Mouse (Mus musculus): Measurements from ENCODE around the gene Mydgf. TPM values are rescaled to one million over a fixed set of nuclear protein-coding genes. Genes with fewer than 3 reads are reported as not detected.

The Mydgf gene
- 77.0 and 78.4 TPM in 2 replicates for polyA plus RNA-seq (2016; fragmentation: Nextera tagmentation; extraction: Ambion mirVana)

- Histone ChIP-seq H3K36me3 (peaks cover 62% of the 10 kb centered on the region), H3K27ac (replicated peaks) (peak within 1 kb of the TSS; percentile 85), H3K9me3 (replicated peaks) (no peaks in the 10 kb centered on the region), H3K4me1 (peaks cover 38% of the 10 kb centered on the region), H3K27me3 (ENCODE audit: low read depth, poor library complexity, severe bottlenecking) (no peaks in the 10 kb centered on the region), H3K4me3 (peak within 1 kb of the TSS; percentile 79)
- WGBS = under 1% methylated on average over 47 of the region's 47 CpGs
- peak; percentile 95 for DNase-seq (ENCODE audit: low spot score)
Observed at GRCm38 (mm10) chr17:56183658-56184103, at the start of gene Mydgf. Mydgf (minus strand) TSS chr17:56183920.

GRCm38 (mm10) chr17:56233389-56233788 lies 49.7 kb upstream of the Mydgf start:
- Histone ChIP-seq H3K4me3 (peak overlapping the region; percentile 35), H3K4me1 (peaks cover 16% of the 10 kb centered on the region)
- 54% methylated on average over 8 of the region's 8 CpGs for WGBS

GRCm38 (mm10) chr17:56229943-56230342 lies 46.2 kb upstream of the Mydgf start:
- no peaks in the 10 kb centered on the region for H3K27me3 ChIP-seq (ENCODE audit: low read depth, poor library complexity, severe bottlenecking)
- 70% methylated on average over 10 of the region's 10 CpGs for WGBS
- H3K36me3 ChIP-seq = no peaks in the 10 kb centered on the region
- H3K27ac ChIP-seq (replicated peaks) = no peak overlapping the region
- peaks cover 12% of the 10 kb centered on the region for H3K4me1 ChIP-seq
- H3K4me3 ChIP-seq = no peak overlapping the region
- no peaks in the 10 kb centered on the region for H3K9me3 ChIP-seq (replicated peaks)
- no peak for DNase-seq (ENCODE audit: low spot score)

More at GRCm38 (mm10) chr17:56233389-56233788, 49.7 kb upstream of the Mydgf start:
- no peaks in the 10 kb centered on the region for H3K27me3 ChIP-seq (ENCODE audit: low read depth, poor library complexity, severe bottlenecking)
- no peaks in the 10 kb centered on the region for H3K9me3 ChIP-seq (replicated peaks)
- H3K36me3 ChIP-seq = no peaks in the 10 kb centered on the region
- no peak for DNase-seq (ENCODE audit: low spot score)
- H3K27ac ChIP-seq (replicated peaks) = no peak overlapping the region

GRCm38 (mm10) chr17:56226566-56226965 lies 42.8 kb upstream of the Mydgf start:
- Histone ChIP-seq H3K4me3 (no peak overlapping the region), H3K9me3 (replicated peaks) (no peaks in the 10 kb centered on the region), H3K36me3 (no peaks in the 10 kb centered on the region), H3K27me3 (ENCODE audit: low read depth, poor library complexity, severe bottlenecking) (no peaks in the 10 kb centered on the region), H3K27ac (replicated peaks) (no peak overlapping the region), H3K4me1 (no peaks in the 10 kb centered on the region)
- no peak for DNase-seq (ENCODE audit: low spot score)
- WGBS = 75% methylated on average over 3 of the region's 3 CpGs

GRCm38 (mm10) chr17:56224916-56225315 lies 41.2 kb upstream of the Mydgf start:
- no peaks in the 10 kb centered on the region for H3K36me3 ChIP-seq
- H3K4me1 ChIP-seq = no peaks in the 10 kb centered on the region
- H3K27ac ChIP-seq (replicated peaks) = no peak overlapping the region
- no peak for DNase-seq (ENCODE audit: low spot score)
- no peak overlapping the region for H3K4me3 ChIP-seq
- H3K27me3 ChIP-seq (ENCODE audit: low read depth, poor library complexity, severe bottlenecking) = no peaks in the 10 kb centered on the region
- no peaks in the 10 kb centered on the region for H3K9me3 ChIP-seq (replicated peaks)
- WGBS = 71% methylated on average over 1 of the region's 1 CpGs

- Histone ChIP-seq H3K36me3 (peaks cover 7% of the 10 kb centered on the region), H3K27ac (replicated peaks) (no peak overlapping the region), H3K9me3 (replicated peaks) (no peaks in the 10 kb centered on the region), H3K27me3 (ENCODE audit: low read depth, poor library complexity, severe bottlenecking) (no peaks in the 10 kb centered on the region), H3K4me3 (peak overlapping the region; percentile 96), H3K4me1 (peaks cover 34% of the 10 kb centered on the region)
- DNase-seq (ENCODE audit: low spot score) = no peak
- 81% methylated on average over 3 of the region's 3 CpGs for WGBS
Observed at GRCm38 (mm10) chr17:56219805-56220204, 36.1 kb upstream of the Mydgf start.

GRCm38 (mm10) chr17:56219251-56219650 lies 35.5 kb upstream of the Mydgf start:
- 50% methylated on average over 12 of the region's 12 CpGs for WGBS
- Histone ChIP-seq H3K27me3 (ENCODE audit: low read depth, poor library complexity, severe bottlenecking) (no peaks in the 10 kb centered on the region), H3K36me3 (peaks cover 13% of the 10 kb centered on the region), H3K9me3 (replicated peaks) (no peaks in the 10 kb centered on the region), H3K27ac (replicated peaks) (peak overlapping the region; percentile 95), H3K4me3 (peak overlapping the region; percentile 96), H3K4me1 (peaks cover 34% of the 10 kb centered on the region)
- DNase-seq (ENCODE audit: low spot score) = no peak

- Histone ChIP-seq H3K36me3 (peaks cover 16% of the 10 kb centered on the region), H3K4me3 (peak within 1 kb of the TSS; percentile 96), H3K9me3 (replicated peaks) (no peaks in the 10 kb centered on the region), H3K4me1 (peaks cover 34% of the 10 kb centered on the region), H3K27me3 (ENCODE audit: low read depth, poor library complexity, severe bottlenecking) (no peaks in the 10 kb centered on the region), H3K27ac (replicated peaks) (peak within 1 kb of the TSS; percentile 95)
- WGBS = under 1% methylated on average over 69 of the region's 78 CpGs
- DNase-seq (ENCODE audit: low spot score) = peak; percentile 93
Observed at GRCm38 (mm10) chr17:56218377-56219191, 34.9 kb upstream of the Mydgf start, which contains the start of gene Dpp9. Dpp9 (minus strand) TSS chr17:56218905.

- Histone ChIP-seq H3K4me3 (peak overlapping the region; percentile 96), H3K27ac (replicated peaks) (peak overlapping the region; percentile 95), H3K9me3 (replicated peaks) (no peaks in the 10 kb centered on the region), H3K27me3 (ENCODE audit: low read depth, poor library complexity, severe bottlenecking) (no peaks in the 10 kb centered on the region), H3K36me3 (peaks cover 18% of the 10 kb centered on the region), H3K4me1 (peaks cover 34% of the 10 kb centered on the region)
- DNase-seq (ENCODE audit: low spot score) = no peak
- 73% methylated on average over 13 of the region's 13 CpGs for WGBS
Observed at GRCm38 (mm10) chr17:56217670-56218069, 34.0 kb upstream of the Mydgf start.

GRCm38 (mm10) chr17:56214229-56214628 lies 30.5 kb upstream of the Mydgf start:
- Histone ChIP-seq H3K9me3 (replicated peaks) (no peaks in the 10 kb centered on the region), H3K27ac (replicated peaks) (no peak overlapping the region), H3K4me3 (no peak overlapping the region), H3K36me3 (peaks cover 52% of the 10 kb centered on the region), H3K27me3 (ENCODE audit: low read depth, poor library complexity, severe bottlenecking) (no peaks in the 10 kb centered on the region), H3K4me1 (peaks cover 31% of the 10 kb centered on the region)
- WGBS = 78% methylated on average over 1 of the region's 1 CpGs
- DNase-seq (ENCODE audit: low spot score) = no peak

GRCm38 (mm10) chr17:56212676-56213075 lies 29.0 kb upstream of the Mydgf start:
- H3K36me3 ChIP-seq = peaks cover 68% of the 10 kb centered on the region
- 80% methylated on average over 6 of the region's 6 CpGs for WGBS
- H3K27me3 ChIP-seq (ENCODE audit: low read depth, poor library complexity, severe bottlenecking) = no peaks in the 10 kb centered on the region
- H3K4me3 ChIP-seq = no peak overlapping the region
- DNase-seq (ENCODE audit: low spot score) = no peak
- peaks cover 23% of the 10 kb centered on the region for H3K4me1 ChIP-seq
- no peak overlapping the region for H3K27ac ChIP-seq (replicated peaks)
- H3K9me3 ChIP-seq (replicated peaks) = no peaks in the 10 kb centered on the region

- Histone ChIP-seq H3K4me1 (peaks cover 7% of the 10 kb centered on the region; the same call in 1 of the 2 replicates), H3K4me3 (no peak overlapping the region), H3K36me3 (peaks cover 84% of the 10 kb centered on the region), H3K27me3 (ENCODE audit: low read depth, poor library complexity, severe bottlenecking) (no peaks in the 10 kb centered on the region), H3K27ac (replicated peaks) (no peak overlapping the region), H3K9me3 (replicated peaks) (no peaks in the 10 kb centered on the region)
- 94% methylated on average over 2 of the region's 2 CpGs for whole genome bisulfite sequencing
- DNase-seq (ENCODE audit: low spot score) = no peak
Observed at GRCm38 (mm10) chr17:56211090-56211489, 27.4 kb upstream of the Mydgf start.

GRCm38 (mm10) chr17:56208821-56209220 lies 25.1 kb upstream of the Mydgf start:
- Histone ChIP-seq H3K36me3 (peaks cover 92% of the 10 kb centered on the region), H3K9me3 (replicated peaks) (no peaks in the 10 kb centered on the region), H3K27me3 (ENCODE audit: low read depth, poor library complexity, severe bottlenecking) (no peaks in the 10 kb centered on the region), H3K27ac (replicated peaks) (no peak overlapping the region), H3K4me3 (no peak overlapping the region), H3K4me1 (no peaks in the 10 kb centered on the region)
- WGBS = 86% methylated on average over 3 of the region's 3 CpGs
- no peak for DNase-seq (ENCODE audit: low spot score)
